Mouse (Mus musculus): Measurements from ENCODE around the gene Bpifb3.

DNA sequence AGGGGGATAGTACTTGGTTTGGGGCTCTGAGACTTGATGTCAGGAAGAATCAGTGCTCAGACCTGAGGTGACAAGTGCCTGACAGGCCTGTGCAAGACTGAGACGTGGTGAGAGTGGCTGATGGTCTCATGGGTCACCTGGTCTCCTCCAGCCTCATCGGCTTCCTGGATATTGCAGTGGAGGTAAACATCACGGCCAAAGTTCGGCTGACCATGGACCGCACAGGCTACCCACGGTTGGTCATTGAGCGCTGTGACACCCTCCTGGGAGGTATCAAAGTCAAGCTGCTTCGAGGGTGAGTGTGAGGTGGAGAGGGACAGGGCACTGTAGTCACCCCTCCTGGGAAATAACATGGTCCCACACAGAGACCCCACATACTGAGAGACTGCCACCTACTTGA lies 26.5 kb downstream of the Bpifb3 start:
- TF ChIP-seq POLR2A (IDR thresholded peaks at IDR 0.05; ENCODE audit: borderline replicate concordance, low read depth, low read length) (no peak), CTCF (IDR thresholded peaks at IDR 0.05; ENCODE audit: low read depth, low read length) (no peak)

All from bone marrow macrophage, adult 2 months (primary cell).